Mouse (Mus musculus): Measurements from ENCODE around the gene Scnm1.

DNA sequence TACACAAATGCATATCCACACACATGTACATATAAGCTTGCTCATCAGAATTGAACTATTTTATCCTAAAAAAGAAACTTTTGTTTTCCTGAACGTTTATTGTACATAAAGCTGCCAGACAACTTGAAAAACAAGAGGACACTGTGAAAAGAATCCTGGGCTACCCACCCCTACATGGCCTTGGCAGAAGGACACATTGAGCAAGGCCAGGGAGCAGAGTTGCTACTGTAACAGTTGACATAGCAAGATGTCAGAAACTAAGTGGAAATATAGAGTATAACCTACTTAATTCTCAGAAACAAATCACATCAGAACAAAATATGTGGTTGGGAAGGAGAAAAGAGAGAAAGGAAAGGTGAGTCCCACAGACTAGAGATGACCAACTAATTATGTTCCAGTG, 48.0 kb upstream of the Scnm1 start:
- TF ChIP-seq CTCF (IDR thresholded peaks at IDR 0.05; ENCODE audit: low read depth, low read length) (no peak), POLR2A (IDR thresholded peaks at IDR 0.05; ENCODE audit: insufficient read depth, low read length) (no peak), EP300 (IDR thresholded peaks at IDR 0.05; ENCODE audit: insufficient read depth, low read depth, low read length) (no peak)

Data from ES-Bruce4 (cell line).